Mouse (Mus musculus) CD4-positive, CD25-positive, alpha-beta regulatory T cell, adult 4 months (primary cell): ENCODE data around the gene Emp2. TPM values are rescaled to one million over a fixed set of nuclear protein-coding genes. Genes with fewer than 3 reads are reported as not detected.
"Not testable (repeated sequence)": the region's sequence is repeated elsewhere in the genome, so short reads cannot be mapped to it uniquely, and the experiment has no call there.

ENCODE experiments used
- ATAC-seq: one replicate; pipeline ENCODE4 v1.8.0; 2017
- polyA plus RNA-seq, 2 experiments: library from polyadenylated mRNA; unstranded; fragments of 100-300 nt; shearing (Covaris generic); gene quantifications; one replicate each; pipeline ENCODE4 v1.2.1; 2017

Gene Emp2
- polyA plus RNA-seq, 2 experiments from 2014 or later, result not detected

DNA sequence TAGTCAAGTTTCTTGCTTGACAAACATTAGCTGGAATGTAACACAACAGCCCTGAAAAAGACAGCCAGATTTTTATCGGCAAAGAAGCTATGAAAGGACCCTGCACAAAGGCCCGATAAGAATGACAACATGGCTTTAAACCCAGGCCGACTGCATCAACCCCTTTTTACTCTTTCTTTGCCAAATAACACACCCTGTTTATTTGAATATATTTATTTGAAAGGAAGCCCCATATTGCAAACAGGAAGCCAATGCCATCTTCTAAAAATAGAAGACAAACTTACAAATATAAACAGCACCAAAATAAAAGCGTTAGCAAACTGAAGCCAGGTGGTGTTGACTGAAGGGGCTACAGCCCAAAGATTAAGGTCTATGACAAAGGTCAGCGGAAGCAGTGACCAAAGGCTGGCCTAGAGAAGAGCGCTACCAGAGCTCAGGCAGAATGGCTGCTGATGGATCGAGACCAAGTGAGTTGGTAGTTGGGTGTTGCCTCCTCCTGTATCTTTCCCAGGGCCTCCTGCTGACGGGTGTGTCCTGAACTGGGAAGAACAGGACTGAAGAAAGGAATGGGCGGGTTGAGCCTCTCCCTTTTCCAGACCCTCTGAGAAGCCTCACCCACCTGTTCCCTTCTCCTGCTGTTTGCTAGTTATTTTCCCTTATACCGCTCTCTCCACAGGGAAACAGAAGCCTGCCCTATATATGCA lies 2.9 kb upstream of the Emp2 start:
- ATAC-seq, result no peak

- ATAC-seq, result no peak
These were observed 542 bp downstream of the Emp2 start for GRCm38 (mm10) chr16:10313226-10313625.

- ATAC-seq, result no peak
These were observed 1.8 kb downstream of the Emp2 start for GRCm38 (mm10) chr16:10311989-10312388.

DNA sequence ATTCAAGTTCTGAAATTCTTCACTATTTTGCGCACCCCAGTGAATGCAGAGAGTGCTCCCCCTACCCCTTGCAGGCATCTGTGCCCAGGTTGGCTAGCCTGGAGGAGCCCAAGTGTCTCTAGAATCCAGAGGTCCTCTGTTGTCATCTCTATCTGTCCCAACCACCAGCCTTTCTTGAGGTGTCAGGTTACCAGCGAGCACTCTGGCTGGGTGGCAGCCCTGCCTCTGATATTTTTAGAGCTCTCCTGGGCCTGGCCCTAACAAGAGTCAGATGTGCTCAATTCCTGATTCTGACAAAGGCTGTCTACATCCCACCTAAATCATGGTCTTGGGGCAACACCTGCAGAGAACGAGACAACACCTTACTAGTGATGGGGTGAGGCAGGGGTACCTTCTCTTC lies 2.7 kb downstream of the Emp2 start:
- no peak for ATAC-seq

- no peak for ATAC-seq
These were observed 3.3 kb downstream of the Emp2 start for GRCm38 (mm10) chr16:10310507-10310906.

DNA sequence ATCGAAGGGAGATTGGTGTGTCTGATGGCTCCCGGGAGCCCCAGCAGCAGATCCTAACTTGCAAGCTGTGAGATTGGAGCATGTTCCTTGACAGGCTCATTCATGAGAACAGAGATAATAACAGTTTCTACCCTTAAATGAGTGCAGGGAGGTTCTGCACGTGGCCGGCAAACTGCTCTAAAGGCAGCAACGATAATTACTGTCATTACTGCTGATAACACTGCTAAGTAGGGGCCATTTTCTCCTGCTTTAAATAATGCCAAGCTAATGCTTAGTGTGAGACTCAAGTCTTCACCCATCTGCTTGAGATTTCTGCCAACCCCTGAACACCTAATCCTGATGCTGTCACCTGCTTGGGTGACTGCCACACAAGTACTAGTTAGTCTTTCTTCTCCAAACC lies 6.4 kb downstream of the Emp2 start:
- ATAC-seq, result no peak

DNA sequence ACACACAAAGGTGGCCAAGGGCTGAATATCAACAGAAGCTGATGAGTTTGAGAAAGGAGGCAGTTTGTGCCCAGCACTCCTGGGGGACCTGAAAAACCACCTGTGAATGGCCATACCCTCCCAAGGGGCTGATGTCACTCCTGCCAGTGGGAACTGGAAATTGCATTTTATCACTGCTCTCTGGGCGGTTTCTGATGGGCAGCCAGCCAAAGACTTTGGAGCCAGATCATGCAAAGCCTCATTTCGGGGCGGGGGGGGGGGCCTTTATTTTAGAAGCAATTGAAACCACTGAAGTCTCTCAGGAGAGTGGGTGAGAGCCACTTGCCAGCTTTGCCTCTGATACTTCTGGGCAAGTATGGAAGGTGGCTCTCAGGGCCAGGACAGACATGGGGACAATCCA lies 7.7 kb downstream of the Emp2 start:
- no peak for ATAC-seq

DNA sequence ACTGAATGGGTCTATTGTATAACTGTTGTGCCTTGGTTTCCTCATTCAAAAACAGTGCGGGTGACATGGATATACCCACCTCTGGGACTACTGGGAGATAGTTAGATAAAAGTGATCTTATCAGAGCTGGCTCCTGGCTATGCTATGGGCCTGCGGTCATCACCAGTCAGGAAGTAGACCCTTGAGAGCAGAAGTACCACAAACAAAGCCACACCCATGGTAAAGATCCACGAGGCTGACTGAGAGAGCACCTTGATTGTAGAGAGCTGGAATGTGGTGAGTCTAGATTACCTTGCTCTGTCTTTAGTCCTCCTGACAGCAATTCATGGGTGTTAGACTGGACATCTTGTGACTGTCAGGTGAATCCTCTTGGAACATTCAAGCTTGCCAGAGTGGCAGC lies 12.4 kb downstream of the Emp2 start:
- no peak for ATAC-seq

GRCm38 (mm10) chr16:10300231-10301186 lies 13.3 kb downstream of the Emp2 start:
- no peak for ATAC-seq

DNA sequence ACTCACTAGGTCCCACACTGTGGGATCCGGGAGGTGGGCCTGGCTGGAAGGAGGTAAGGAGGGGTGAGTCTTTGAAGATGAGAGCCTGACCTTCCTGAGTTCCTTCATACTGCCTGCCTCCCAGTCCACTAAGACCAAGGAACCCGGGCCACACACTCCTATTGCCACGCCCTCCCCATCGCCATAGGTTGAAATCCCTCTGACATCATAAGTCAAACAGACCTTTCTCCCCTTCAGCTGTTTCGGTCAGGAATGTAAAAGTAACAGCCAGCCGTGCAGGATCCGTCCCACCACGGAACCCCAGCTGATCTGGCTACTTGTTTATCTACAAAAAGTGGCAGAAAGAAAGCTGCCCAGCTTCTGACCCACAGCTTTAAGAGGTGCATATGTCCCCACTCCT lies 14.1 kb downstream of the Emp2 start:
- no peak for ATAC-seq

DNA sequence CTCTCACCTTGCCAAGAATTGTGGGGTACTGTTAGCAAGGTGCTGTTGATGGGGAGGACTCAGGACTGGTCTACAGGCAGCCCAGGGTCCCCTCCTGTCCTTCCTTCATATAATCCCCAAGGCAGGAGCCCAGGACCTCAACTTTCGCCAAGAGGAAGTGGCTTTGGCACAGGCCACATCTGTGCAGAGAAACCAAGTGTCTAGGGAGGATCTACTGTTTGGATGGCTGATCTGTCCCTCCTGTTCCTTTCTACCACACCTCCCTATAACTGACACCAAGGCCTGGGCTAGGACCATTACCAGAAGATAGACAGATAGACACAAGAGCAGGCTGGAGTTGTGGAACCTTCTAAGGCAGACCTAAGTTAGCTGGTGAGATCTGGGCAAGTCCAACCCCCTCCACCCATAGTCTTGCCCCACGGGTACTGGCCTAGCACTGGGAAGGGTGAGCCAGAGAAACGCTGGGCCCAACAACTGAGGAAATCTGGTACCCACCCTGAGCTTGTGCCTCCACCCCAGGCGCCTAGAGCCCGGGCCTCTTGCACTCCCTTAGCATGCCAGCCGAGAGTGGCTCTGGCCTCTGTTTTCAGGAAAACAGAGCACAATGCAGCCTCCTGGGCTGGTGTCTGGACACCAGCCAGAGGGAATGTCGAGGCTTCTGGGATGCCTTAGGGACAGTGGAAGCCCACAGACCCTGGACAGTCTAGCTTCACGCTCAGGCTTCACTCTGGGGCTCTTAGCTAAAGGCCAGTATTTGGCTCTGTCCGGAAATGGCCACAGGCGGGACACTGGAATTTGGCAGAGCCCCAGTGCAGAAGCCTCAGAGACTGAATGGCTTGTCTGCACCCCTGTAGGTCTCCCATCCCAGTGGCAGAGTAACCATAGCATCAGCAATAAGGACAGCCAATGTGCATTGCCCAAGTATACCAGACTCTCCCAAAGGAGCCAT lies 15.8 kb downstream of the Emp2 start:
- ATAC-seq, result no peak

GRCm38 (mm10) chr16:10288115-10288514 lies 25.7 kb downstream of the Emp2 start:
- no peak for ATAC-seq

DNA sequence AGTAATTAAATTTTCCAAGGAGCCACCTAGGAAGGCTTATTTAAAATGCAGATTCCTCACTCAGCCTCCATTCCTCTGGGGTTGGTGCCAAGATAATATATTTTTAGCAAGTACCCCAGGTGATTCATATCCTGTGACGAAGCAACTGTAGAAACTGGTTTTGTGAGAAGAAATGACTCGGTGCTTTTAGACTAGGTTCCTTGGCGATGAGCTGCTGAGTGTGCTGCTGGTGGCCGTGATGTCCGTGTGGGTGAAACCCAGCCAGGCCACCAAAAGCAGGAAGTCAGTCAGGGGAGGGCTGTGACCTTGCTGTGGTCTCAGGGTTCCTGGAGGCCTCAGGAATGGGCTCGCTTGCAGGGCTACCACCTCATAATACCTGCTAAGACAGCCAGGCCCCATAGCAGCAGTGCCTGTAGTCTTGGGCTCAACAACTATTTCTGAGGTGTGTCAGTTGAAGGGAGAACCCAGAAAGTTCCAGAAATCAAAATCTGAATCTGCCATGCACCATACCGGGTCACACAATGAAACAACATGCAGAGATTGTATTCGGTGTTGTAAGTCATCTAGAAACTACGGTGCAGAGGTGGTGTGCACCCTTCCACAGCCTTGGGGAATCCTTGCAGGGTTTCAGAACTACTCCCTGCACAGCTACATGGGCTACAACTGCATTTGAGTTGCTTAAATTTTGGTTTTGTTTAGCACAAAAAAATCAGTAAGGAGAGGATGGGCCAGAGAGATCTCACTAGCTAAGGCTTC lies 27.1 kb downstream of the Emp2 start:
- no peak for ATAC-seq

- no peak for ATAC-seq
These were observed 31.9 kb downstream of the Emp2 start for GRCm38 (mm10) chr16:10281890-10282289.

GRCm38 (mm10) chr16:10280286-10280951 lies 33.3 kb downstream of the Emp2 start:
- ATAC-seq, result no peak

DNA sequence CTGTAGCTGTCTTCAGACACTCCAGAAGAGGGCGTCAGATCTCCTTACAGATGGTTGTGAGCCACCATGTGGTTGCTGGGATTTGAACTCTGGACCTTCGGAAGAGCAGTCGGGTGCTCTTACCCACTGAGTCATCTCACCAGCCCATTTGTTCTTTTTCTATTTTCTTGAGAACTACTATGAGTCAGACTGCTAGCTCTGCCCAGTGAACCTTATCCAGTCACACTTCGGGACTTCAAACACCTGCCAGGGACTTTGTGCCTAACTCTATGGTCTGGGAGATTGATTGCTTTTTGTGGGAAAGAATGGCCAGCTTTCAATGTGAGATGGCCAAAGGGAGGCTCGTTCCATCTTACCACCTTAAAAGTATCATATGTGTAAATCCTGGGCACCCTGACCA lies 37.0 kb downstream of the Emp2 start:
- not testable (repeated sequence) for ATAC-seq

DNA sequence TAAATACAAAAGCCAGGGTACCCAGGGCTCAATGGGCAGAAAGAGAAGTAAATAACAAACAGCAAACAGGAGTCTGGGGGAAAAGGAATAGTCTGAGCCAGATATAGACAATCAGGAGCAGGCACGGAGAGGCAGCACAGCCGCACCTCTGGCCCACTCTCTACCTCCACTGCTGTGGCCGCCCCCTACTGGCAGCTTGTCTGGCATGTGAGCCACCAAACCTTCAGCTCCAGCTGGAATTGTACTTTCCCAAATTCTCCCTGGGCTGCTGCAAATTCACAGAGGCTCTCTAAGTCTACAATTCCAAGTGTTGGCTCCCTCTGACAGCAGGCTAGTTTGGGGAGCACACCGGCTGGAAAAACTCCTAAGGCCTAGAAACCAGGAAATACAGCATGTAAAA lies 39.3 kb downstream of the Emp2 start:
- ATAC-seq, result no peak

DNA sequence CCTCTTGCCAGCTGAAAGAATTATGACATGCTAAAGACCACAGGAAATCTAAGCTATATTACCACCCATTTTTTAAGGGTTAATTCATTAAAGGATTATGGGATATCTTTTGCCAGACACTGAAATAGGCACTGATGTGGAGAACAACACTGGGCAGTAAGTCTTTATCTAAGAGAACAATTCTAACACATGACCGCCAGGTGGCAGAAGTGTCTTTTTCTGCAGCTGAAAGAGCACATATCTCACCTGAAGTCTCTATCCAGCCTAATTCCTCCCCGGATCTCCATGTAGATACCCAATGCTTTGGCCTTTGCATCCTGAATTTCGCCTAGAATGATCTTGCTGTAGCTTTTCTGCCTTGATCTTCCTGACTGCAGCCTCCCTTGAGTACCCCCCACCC lies 41.5 kb downstream of the Emp2 start:
- ATAC-seq, result peak; percentile 47

DNA sequence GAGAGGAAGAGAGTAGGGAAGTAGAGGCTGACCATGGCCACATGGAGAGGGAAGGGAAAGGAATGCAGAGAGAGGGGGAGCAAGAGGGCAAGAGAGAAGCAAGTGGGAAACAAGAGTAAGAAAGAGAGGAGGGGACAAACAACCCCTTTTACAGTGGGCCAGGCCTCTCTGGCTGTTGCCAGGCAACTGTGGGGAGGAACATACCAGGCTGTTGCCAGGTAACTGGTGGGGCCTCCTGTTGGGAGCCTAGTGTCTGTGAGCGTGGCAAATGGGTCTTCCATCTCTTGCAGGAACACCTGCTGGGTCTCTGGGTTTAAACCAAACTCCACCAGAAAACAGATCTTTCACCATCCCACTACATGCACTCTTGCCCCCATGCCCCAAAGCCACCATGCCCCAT lies 59.8 kb downstream of the Emp2 start:
- no peak for ATAC-seq

DNA sequence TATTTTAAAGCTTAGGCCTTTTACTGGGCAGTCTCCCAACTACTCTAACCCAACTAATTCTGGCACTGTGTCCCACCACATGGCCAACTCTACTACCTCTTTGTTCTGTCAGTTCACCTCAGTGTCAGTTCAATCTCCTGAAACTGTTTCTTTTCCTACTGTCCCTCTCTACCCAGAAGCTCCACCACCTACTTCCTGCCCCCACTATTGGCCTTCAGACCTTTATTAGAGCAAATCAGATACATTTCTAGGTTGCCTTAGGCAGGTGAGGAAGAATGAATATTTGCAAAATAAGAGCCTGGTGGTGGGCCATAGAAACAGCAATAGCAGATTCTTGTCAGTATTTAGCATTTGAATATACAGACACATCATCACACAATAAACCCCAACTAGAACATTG lies 77.2 kb downstream of the Emp2 start:
- ATAC-seq, result no peak
